Mouse (Mus musculus) liver, embryonic 14.5 days (tissue): ENCODE measurements around the gene Nup133. TPM values are rescaled to one million over a fixed set of nuclear protein-coding genes. Genes with fewer than 3 reads are reported as not detected.
A peak's percentile ranks its signal among the peaks of the same experiment; 100 is the strongest.

Experiments used
- ATAC-seq: fragments of 200-750 bp; cut with Nextera tagmentation; 2 replicates; pipeline ENCODE4 v1.8.0; 2017; ENCODE audit warnings: moderate number of reproducible peaks, mild to moderate bottlenecking, moderate library complexity; ENCODE audit not compliant: insufficient read depth
- DNase-seq, 3 experiments: peaks; one replicate each; pipeline ENCODE4 v3.0.0-alpha.2; 2012 to 2013; ENCODE audit warnings: low read depth in 3 of 3, low spot score in 3 of 3
- H3K27ac ChIP-seq: fragments of 300-500 bp; sonication (generic); 2 replicates; pipeline ENCODE4 v1.5.1; 2014; ENCODE audit warnings: moderate library complexity, mild to moderate bottlenecking, control low read depth, inconsistent platforms
- H3K27me3 ChIP-seq: fragments of 300-500 bp; sonication (generic); 2 replicates; pipeline ENCODE4 v1.6.1; 2014; ENCODE audit warnings: mild to moderate bottlenecking, low read length, moderate library complexity; ENCODE audit not compliant: control insufficient read depth, insufficient read depth
- H3K36me3 ChIP-seq: fragments of 300-500 bp; sonication (generic); replicated peaks from 2 replicates; pipeline ENCODE4 v1.6.1; 2014; ENCODE audit warnings: low read depth; ENCODE audit not compliant: control insufficient read depth, insufficient read depth
- H3K4me1 ChIP-seq, 2 experiments: fragments of 200-500 bp in 1 of 2; fragments of 300-500 bp in 1 of 2; sonication (generic) in 1 of 2; replicated peaks; 2 replicates each; pipeline ENCODE4 v1.6.1; 2012 to 2014; ENCODE audit warnings: antibody characterized with exemption in 1 of 2, inconsistent platforms in 1 of 2, low read length in 1 of 2; ENCODE audit not compliant: control insufficient read depth in 2 of 2, insufficient read depth in 2 of 2
- H3K4me2 ChIP-seq: fragments of 300-500 bp; sonication (generic); 2 replicates; pipeline ENCODE4 v1.6.1; 2014; ENCODE audit warnings: low read depth, mild to moderate bottlenecking, control low read depth, moderate library complexity
- H3K4me3 ChIP-seq, 2 experiments: fragments of 200-500 bp in 1 of 2; fragments of 300-500 bp in 1 of 2; sonication (generic) in 1 of 2; 2 replicates each; pipeline ENCODE4 v1.5.1; 2012 to 2014; ENCODE audit warnings: low read depth in 2 of 2, low read length in 2 of 2, mild to moderate bottlenecking in 2 of 2, control low read depth in 1 of 2, inconsistent platforms in 1 of 2, moderate library complexity in 1 of 2; ENCODE audit not compliant: insufficient read depth in 1 of 2
- H3K9ac ChIP-seq: fragments of 300-500 bp; sonication (generic); replicated peaks from 2 replicates; pipeline ENCODE4 v1.6.1; 2014; ENCODE audit warnings: mild to moderate bottlenecking, control low read depth, moderate library complexity
- H3K9me3 ChIP-seq: fragments of 300-500 bp; sonication (generic); 2 replicates; pipeline ENCODE4 v1.6.1; 2016; ENCODE audit warnings: low read length, mixed read lengths; ENCODE audit not compliant: control insufficient read depth
- CTCF ChIP-seq: IDR thresholded peaks from 2 replicates; pipeline ENCODE4 v1.5.1; 2016; ENCODE audit warnings: antibody characterized with exemption, low read depth, control low read depth
- EP300 ChIP-seq: IDR thresholded peaks from 2 replicates; pipeline ENCODE4 v1.6.1; 2016; ENCODE audit warnings: antibody characterized with exemption, low read depth
- WGBS: fragments of 180-500 bp; shearing (Covaris S2); extraction: QIAGEN DNeasy Blood & Tissue Kit; methylation state at CpG from one replicate; pipeline ENCODE4 v1.1.7; 2014; ENCODE audit not compliant: insufficient replicate concordance; 5-methylcytosine and 5-hydroxymethylcytosine counted together
- polyA plus RNA-seq, 2 experiments: library from polyadenylated mRNA; depleted of rRNA in 1 of 2; stranded (reverse) in 1 of 2; unstranded in 1 of 2; fragments of >200 nt; fragmentation: Nextera tagmentation in 1 of 2; extraction: Ambion mirVana in 1 of 2; gene quantifications; 2 replicates each; pipeline versions ENCODE4 v1.2.1 to v1.2.3; 2012 to 2014

Nup133 gene
- polyA plus RNA-seq, 2 experiments = 17.6 to 23.3 TPM

- DNase-seq (no peak), ATAC-seq (no peak)
- 23% methylated on average over 4 of the region's 4 CpGs for WGBS
- TF ChIP-seq CTCF = 0 out of 2 replicates have a peak, but pooled peaks have one; percentile 2
- TF ChIP-seq EP300 = no peak; the same call in none of the 2 replicates
- Histone ChIP-seq H3K27ac (peak overlapping the region; percentile 99), H3K4me3 (peak overlapping the region; percentile 92 to 100), H3K9ac (peak overlapping the region; percentile 100), H3K9me3 (no peaks in the 10 kb centered on the region), H3K27me3 (no peaks in the 10 kb centered on the region), H3K4me2 (peak overlapping the region; percentile 78), H3K36me3 (peaks cover 60% of the 10 kb centered on the region), H3K4me1 (peaks cover 30 to 45% of the 10 kb centered on the region in 2 experiments)
Observed at GRCm38 (mm10) chr8:123980239-123980638, 31.2 kb upstream of the Nup133 start.

- DNase-seq (peak; percentile 85 to 86 (median 85)), ATAC-seq (peak; percentile 86)
- Histone ChIP-seq H3K9me3 (no peaks in the 10 kb centered on the region), H3K9ac (peak overlapping the region; percentile 100), H3K4me1 (peaks cover 25 to 45% of the 10 kb centered on the region in 2 experiments), H3K36me3 (peaks cover 72% of the 10 kb centered on the region), H3K4me2 (peak overlapping the region; percentile 78), H3K27ac (peak overlapping the region; percentile 99), H3K27me3 (no peaks in the 10 kb centered on the region), H3K4me3 (peak overlapping the region; percentile 92 to 100)
- TF ChIP-seq CTCF = no peak
- peak; percentile 76 for TF ChIP-seq EP300
- WGBS = 9% methylated on average over 8 of the region's 8 CpGs
Observed at GRCm38 (mm10) chr8:123978926-123979325, 29.9 kb upstream of the Nup133 start.

GRCm38 (mm10) chr8:123978166-123978838 is 29.2 kb upstream of the Nup133 start:
- no peak for ATAC-seq
- 38% methylated on average over 14 of the region's 14 CpGs for WGBS

GRCm38 (mm10) chr8:123977499-123977898 is 28.4 kb upstream of the Nup133 start:
- Histone ChIP-seq H3K27me3 (no peaks in the 10 kb centered on the region), H3K27ac (peak overlapping the region; percentile 99), H3K4me2 (peak overlapping the region; percentile 78), H3K4me1 (peaks cover 29 to 44% of the 10 kb centered on the region in 2 experiments), H3K36me3 (peaks cover 84% of the 10 kb centered on the region), H3K9me3 (no peaks in the 10 kb centered on the region), H3K9ac (peak overlapping the region; percentile 100), H3K4me3 (peak overlapping the region; percentile 20 to 92; a peak in 3 of 4 replicates)
- ATAC-seq (no peak), DNase-seq (no peak)
- TF ChIP-seq EP300 (no peak), CTCF (no peak)
- WGBS = 84% methylated on average over 4 of the region's 4 CpGs

More at GRCm38 (mm10) chr8:123978166-123978838, 29.2 kb upstream of the Nup133 start:
- H3K4me1 ChIP-seq = peaks cover 24 to 43% of the 10 kb centered on the region in 2 experiments
- H3K9me3 ChIP-seq = no peaks in the 10 kb centered on the region
- no peak for TF ChIP-seq CTCF
- TF ChIP-seq EP300 = no peak
- H3K4me2 ChIP-seq = peak overlapping the region; percentile 78
- peak overlapping the region; percentile 100 for H3K9ac ChIP-seq
- no peak for DNase-seq
- peaks cover 76% of the 10 kb centered on the region for H3K36me3 ChIP-seq
- peak overlapping the region; percentile 92 to 100 for H3K4me3 ChIP-seq
- H3K27me3 ChIP-seq = no peaks in the 10 kb centered on the region
- H3K27ac ChIP-seq = peak overlapping the region; percentile 99

- DNase-seq (no peak), ATAC-seq (no peak)
- 82% methylated on average over 1 of the region's 1 CpGs for WGBS
- no peak for TF ChIP-seq EP300
- TF ChIP-seq CTCF = no peak
- H3K4me1 ChIP-seq = peaks cover 27 to 40% of the 10 kb centered on the region in 2 experiments
- no peak overlapping the region; the same call in 1 of the 2 replicates for H3K9ac ChIP-seq
- no peaks in the 10 kb centered on the region for H3K9me3 ChIP-seq
- peaks cover 95% of the 10 kb centered on the region for H3K36me3 ChIP-seq
- H3K27ac ChIP-seq = no peak overlapping the region; the same call in 1 of the 2 replicates
- H3K27me3 ChIP-seq = no peaks in the 10 kb centered on the region
- no peak overlapping the region for H3K4me3 ChIP-seq
- H3K4me2 ChIP-seq = peak overlapping the region; percentile 0; the same call in 1 of the 2 replicates
Observed at GRCm38 (mm10) chr8:123973495-123973894, 24.4 kb upstream of the Nup133 start.
